Mouse (Mus musculus) hindbrain, embryonic 11.5 days (tissue): ENCODE measurements around the gene Cbln3. TPM values are rescaled to one million over a fixed set of nuclear protein-coding genes. Genes with fewer than 3 reads are reported as not detected.
A peak's percentile ranks its signal among the peaks of the same experiment; 100 is the strongest.

ENCODE experiments used
- ATAC-seq: fragments of 200-750 bp; cut with Nextera tagmentation; 2 replicates; pipeline ENCODE4 v1.8.0; 2017; ENCODE audit warnings: mild to moderate bottlenecking, moderate TSS enrichment, moderate library complexity; ENCODE audit not compliant: low FRiP score
- DNase-seq: peaks from one replicate; pipeline ENCODE4 v3.0.0-alpha.2; 2015; ENCODE audit warnings: low spot score
- H3K27ac ChIP-seq: fragments of 300-500 bp; sonication (generic); 2 replicates; pipeline ENCODE4 v1.5.1; 2014; ENCODE audit warnings: mild to moderate bottlenecking, low read depth, low read length
- H3K27me3 ChIP-seq: fragments of 300-500 bp; sonication (generic); 2 replicates; pipeline ENCODE4 v1.6.1; 2014; ENCODE audit warnings: mild to moderate bottlenecking, low read length, moderate library complexity, mixed read lengths; ENCODE audit not compliant: control insufficient read depth, insufficient read depth
- H3K36me3 ChIP-seq: fragments of 300-500 bp; sonication (generic); 2 replicates; pipeline ENCODE4 v1.6.1; 2014; ENCODE audit warnings: mild to moderate bottlenecking, low read length, moderate library complexity, mixed read lengths; ENCODE audit not compliant: control insufficient read depth, insufficient read depth
- H3K4me1 ChIP-seq: fragments of 300-500 bp; sonication (generic); replicated peaks from 2 replicates; pipeline ENCODE4 v1.6.1; 2014; ENCODE audit warnings: low read length, mixed read lengths; ENCODE audit not compliant: control insufficient read depth, insufficient read depth
- H3K4me2 ChIP-seq: fragments of 300-500 bp; sonication (generic); replicated peaks from 2 replicates; pipeline ENCODE4 v1.6.1; 2014; ENCODE audit warnings: mild to moderate bottlenecking, low read depth, low read length
- H3K4me3 ChIP-seq: fragments of 300-500 bp; sonication (generic); 2 replicates; pipeline ENCODE4 v1.5.1; 2014; ENCODE audit warnings: low read depth, low read length
- H3K9ac ChIP-seq: fragments of 300-500 bp; sonication (generic); 2 replicates; pipeline ENCODE4 v1.6.1; 2014; ENCODE audit warnings: low read depth, low read length
- H3K9me3 ChIP-seq: fragments of 300-500 bp; sonication (generic); 2 replicates; pipeline ENCODE4 v1.6.1; 2016; ENCODE audit warnings: low read length; ENCODE audit not compliant: control insufficient read depth
- WGBS: fragments of 180-500 bp; shearing (Covaris S2); extraction: QIAGEN DNeasy Blood & Tissue Kit; methylation state at CpG from one replicate; pipeline ENCODE4 v1.1.7; 2014; 5-methylcytosine and 5-hydroxymethylcytosine counted together
- polyA plus RNA-seq: library from polyadenylated mRNA; unstranded; fragments of >200 nt; fragmentation: Nextera tagmentation; extraction: Ambion mirVana; gene quantifications from 2 replicates; pipeline ENCODE4 v1.2.1, GENCODE M21; 2014

Cbln3 gene
- polyA plus RNA-seq, 1 experiment from 2014 or later: 0.31 TPM

DNA sequence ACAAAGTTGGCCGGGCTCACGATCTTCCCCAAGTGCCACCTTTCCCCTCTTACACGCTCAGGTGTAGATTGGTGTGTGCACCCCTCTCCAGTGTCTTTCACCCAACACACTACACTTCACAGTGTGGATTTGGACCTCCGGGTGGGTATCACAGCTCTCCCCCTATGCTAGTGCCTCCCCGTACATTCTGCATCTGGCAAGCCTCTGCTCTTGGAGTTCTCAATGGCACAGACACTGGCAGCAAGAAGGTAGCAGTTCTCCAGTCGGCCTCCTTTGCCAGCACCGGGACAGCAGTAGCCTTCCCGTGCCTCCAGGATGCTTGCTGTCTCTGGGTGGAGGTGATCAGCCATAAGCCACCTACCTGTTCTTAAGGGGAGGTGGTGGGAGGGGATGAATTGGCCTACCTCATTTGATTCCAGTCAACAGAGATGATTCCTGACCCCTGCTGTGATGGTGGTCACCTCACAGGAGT lies 10.9 kb downstream of the Cbln3 start:
- ATAC-seq (peak; percentile 28; the same call in 1 of the 2 replicates), DNase-seq (no peak)
- Histone ChIP-seq H3K36me3 (peaks cover 12% of the 10 kb centered on the region), H3K4me1 (no peaks in the 10 kb centered on the region; the same call in 1 of the 2 replicates), H3K4me2 (no peak overlapping the region), H3K27ac (no peak overlapping the region), H3K9me3 (no peaks in the 10 kb centered on the region), H3K4me3 (no peak overlapping the region), H3K27me3 (no peaks in the 10 kb centered on the region), H3K9ac (peak overlapping the region; percentile 36; the same call in 1 of the 2 replicates)
- WGBS: 85% methylated on average over 8 of the region's 8 CpGs

DNA sequence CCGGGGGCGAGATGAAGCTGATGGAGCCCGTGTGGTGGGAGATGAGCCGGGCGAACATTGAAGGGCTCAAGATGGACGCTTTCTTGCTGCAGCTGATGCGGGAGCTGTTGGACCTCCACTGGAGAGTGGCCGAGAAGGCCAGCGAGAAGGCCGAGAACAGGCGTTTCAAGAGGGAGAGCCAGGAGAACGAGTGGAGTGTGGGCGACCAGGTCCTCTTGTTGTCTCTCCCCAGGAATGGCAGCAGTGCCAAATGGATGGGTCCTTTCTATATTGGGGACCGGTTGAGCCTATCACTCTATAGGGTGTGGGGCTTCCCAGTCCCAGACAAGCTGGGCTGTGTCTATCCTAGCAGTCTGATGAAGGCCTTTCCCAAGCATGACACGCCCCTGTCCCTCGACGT lies 11.6 kb downstream of the Cbln3 start:
- no peak overlapping the region for H3K27ac ChIP-seq
- no peak for ATAC-seq
- peaks cover 13% of the 10 kb centered on the region for H3K36me3 ChIP-seq
- H3K4me1 ChIP-seq: no peaks in the 10 kb centered on the region; the same call in 1 of the 2 replicates
- 92% methylated on average over 16 of the region's 17 CpGs for WGBS
- no peak overlapping the region for H3K9ac ChIP-seq
- H3K27me3 ChIP-seq: no peaks in the 10 kb centered on the region
- DNase-seq: no peak
- no peaks in the 10 kb centered on the region for H3K9me3 ChIP-seq
- H3K4me2 ChIP-seq: no peak overlapping the region
- no peak overlapping the region for H3K4me3 ChIP-seq

DNA sequence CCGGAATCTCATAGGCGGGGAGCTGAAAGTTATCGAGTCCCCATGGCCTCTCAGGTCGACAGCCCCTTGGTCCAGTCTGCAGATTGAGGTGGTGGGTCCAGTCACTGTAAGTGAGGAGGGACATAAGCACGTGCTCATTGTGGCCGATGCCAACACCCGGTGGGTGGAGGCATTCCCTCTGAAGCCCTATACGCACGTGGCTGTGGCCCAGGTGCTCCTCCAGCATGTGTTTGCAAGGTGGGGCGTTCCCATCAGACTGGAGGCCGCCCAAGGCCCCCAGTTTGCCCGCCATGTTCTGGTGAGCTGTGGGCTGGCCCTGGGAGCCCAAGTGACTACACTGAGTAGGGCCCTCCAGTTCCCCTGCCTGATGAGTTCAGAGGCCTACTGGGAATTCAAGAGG lies 12.2 kb downstream of the Cbln3 start:
- Histone ChIP-seq H3K4me1 (no peaks in the 10 kb centered on the region; the same call in 1 of the 2 replicates), H3K4me2 (no peak overlapping the region), H3K9me3 (no peaks in the 10 kb centered on the region), H3K9ac (no peak overlapping the region), H3K4me3 (no peak overlapping the region), H3K36me3 (peaks cover 13% of the 10 kb centered on the region), H3K27ac (no peak overlapping the region), H3K27me3 (no peaks in the 10 kb centered on the region)
- 87% methylated on average over 12 of the region's 12 CpGs for WGBS
- DNase-seq: no peak
- no peak for ATAC-seq

DNA sequence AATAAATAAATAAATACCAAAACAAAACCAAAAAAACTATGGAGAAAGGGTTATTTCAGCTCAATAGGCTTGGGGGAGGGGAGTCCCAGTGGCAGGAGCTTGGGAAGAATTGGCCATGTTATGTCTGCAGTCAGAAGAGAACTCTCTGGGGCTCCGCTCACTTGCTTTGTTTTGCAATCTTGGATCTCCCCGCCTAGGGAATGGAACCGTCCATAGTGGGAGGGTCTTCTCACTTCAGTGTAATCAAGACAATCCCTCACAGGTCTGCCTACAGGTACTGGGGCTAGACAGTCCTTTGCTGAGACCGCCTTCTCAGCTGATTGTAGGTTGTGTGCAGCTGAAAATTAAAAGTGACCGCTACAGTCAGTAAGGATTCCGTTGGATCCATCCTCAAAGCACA lies 14.7 kb downstream of the Cbln3 start:
- ATAC-seq: no peak
- no peaks in the 10 kb centered on the region for H3K9me3 ChIP-seq
- H3K36me3 ChIP-seq: peaks cover 16% of the 10 kb centered on the region
- H3K9ac ChIP-seq: no peak overlapping the region
- H3K4me3 ChIP-seq: no peak overlapping the region
- no peak overlapping the region for H3K4me2 ChIP-seq
- DNase-seq: no peak
- H3K27ac ChIP-seq: no peak overlapping the region
- H3K27me3 ChIP-seq: no peaks in the 10 kb centered on the region
- H3K4me1 ChIP-seq: no peaks in the 10 kb centered on the region; the same call in 1 of the 2 replicates
- WGBS: 94% methylated on average over 6 of the region's 6 CpGs

DNA sequence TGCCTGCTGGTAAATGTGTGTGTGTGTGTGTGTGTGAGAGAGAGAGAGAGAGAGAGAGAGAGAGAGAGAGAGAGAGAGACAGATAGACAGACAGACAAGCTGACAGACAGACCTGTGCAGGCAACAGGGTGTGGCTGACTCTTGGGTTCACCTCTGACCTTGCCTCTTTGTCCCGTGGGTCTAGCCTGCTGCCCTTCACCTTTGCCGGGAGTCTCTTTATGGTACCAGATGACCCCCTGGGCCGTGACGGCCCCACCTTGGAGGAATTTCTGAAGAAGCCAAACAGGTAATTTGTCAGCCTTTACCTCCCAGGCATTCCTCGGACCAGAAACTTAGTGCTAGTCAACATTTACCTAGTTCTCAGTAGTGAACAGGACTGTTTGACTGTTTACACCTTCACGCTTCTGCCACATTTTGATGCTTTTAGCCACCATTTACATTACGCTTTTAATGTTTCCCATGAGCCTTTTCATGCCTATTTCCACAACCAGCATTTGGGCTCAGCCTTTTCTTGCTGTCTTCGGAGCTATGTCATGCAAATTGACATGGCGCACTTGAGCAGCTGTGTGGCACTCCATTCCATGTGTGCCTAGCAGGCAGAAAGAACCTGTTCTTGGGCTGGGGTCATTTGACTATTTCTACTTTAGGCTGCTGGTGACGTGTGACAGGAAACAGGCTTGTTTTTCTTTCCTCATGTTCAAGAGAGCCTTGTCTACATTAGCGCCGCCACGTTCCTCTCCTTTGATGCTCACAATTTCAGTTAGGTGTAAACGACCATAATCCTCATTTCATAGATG lies 15.8 kb downstream of the Cbln3 start:
- Histone ChIP-seq H3K9me3 (no peaks in the 10 kb centered on the region), H3K4me3 (no peak overlapping the region), H3K9ac (no peak overlapping the region), H3K4me2 (no peak overlapping the region), H3K27ac (no peak overlapping the region), H3K36me3 (peaks cover 18% of the 10 kb centered on the region), H3K4me1 (no peaks in the 10 kb centered on the region; the same call in 1 of the 2 replicates), H3K27me3 (no peaks in the 10 kb centered on the region)
- DNase-seq: no peak
- WGBS: 85% methylated on average over 14 of the region's 14 CpGs
- no peak for ATAC-seq

DNA sequence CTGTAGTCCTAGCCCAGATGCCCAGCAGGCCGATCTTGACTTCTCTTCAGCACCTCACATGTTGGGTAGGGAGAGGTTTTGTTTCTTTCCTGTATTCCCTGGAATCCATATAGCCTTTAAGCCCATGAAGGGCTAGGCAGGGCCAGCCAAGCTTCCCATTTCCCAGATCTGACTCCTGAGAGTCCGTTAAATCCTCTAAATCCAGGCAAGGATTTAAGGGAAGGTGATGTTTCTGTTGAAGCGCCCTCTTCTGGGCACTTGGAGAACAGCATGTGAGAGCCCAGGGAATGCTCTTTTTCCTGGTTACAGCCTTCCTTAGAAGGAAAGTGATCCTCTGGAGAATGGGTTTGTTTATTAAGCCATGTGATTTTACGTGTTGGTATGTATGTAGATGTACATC lies 17.2 kb downstream of the Cbln3 start:
- H3K4me1 ChIP-seq: no peaks in the 10 kb centered on the region
- H3K9me3 ChIP-seq: no peaks in the 10 kb centered on the region
- no peak overlapping the region for H3K4me2 ChIP-seq
- DNase-seq: peak; percentile 85
- ATAC-seq: no peak
- 36% methylated on average over 4 of the region's 4 CpGs for WGBS
- no peak overlapping the region for H3K27ac ChIP-seq
- H3K27me3 ChIP-seq: no peaks in the 10 kb centered on the region
- H3K4me3 ChIP-seq: no peak overlapping the region
- H3K36me3 ChIP-seq: peaks cover 16% of the 10 kb centered on the region
- no peak overlapping the region for H3K9ac ChIP-seq

DNA sequence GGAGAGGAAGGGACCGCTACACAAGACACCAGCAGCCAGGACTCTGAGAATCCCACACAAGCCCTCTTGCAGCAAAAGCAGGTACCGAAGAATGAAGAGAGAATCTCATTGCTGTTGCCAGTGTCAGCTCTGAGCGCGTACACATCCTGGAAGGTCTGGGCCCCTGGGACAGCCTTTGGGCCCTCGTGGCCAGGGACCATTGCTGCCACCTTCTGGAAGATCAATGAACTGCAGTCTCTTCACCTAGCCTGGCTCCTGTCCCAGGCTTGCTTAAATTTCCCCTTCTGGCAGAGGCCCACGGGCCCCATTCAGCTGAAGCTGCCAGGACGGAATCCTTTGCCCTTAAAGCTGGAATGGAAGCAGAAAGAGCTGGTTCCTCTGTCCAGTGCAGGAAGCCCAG lies 20.4 kb downstream of the Cbln3 start:
- 0 out of 2 replicates have a peak, but pooled peaks have one; percentile 63 for ATAC-seq
- 0 out of 2 replicates have a peak, but pooled peaks cover 8% of the 10 kb centered on the region for H3K36me3 ChIP-seq
- WGBS: 34% methylated on average over 7 of the region's 7 CpGs

DNA sequence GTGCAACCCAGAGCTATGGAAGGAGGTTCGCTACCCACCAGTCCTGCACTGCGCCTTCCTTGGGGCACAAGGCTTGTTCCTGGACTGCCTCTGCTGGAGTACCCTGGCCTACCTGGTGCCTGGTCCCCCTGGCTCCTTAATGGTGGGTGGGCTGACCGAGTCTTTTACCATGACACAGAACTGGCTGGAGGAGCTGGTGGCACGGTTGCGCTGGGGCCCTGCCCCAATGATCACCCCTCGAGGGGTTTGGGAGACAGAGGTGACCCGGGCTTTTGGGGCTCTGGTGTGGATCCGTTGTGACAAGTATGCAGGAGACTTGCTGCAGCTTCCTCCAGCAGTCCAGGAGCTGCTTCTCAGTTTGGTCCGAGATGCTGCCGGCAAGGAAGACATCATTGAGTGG lies 21.2 kb downstream of the Cbln3 start:
- H3K27ac ChIP-seq: no peak overlapping the region
- ATAC-seq (no peak), DNase-seq (no peak)
- no peaks in the 10 kb centered on the region for H3K27me3 ChIP-seq
- H3K9ac ChIP-seq: no peak overlapping the region
- no peaks in the 10 kb centered on the region for H3K9me3 ChIP-seq
- H3K36me3 ChIP-seq: 0 out of 2 replicates have a peak, but pooled peaks cover 5% of the 10 kb centered on the region
- 87% methylated on average over 10 of the region's 10 CpGs for WGBS
- H3K4me1 ChIP-seq: no peaks in the 10 kb centered on the region
- H3K4me3 ChIP-seq: no peak overlapping the region
- H3K4me2 ChIP-seq: no peak overlapping the region

More for the DNA sequence above, 20.4 kb downstream of the Cbln3 start:
- no peak overlapping the region for H3K27ac ChIP-seq
- no peaks in the 10 kb centered on the region for H3K9me3 ChIP-seq
- H3K4me1 ChIP-seq: no peaks in the 10 kb centered on the region
- no peaks in the 10 kb centered on the region for H3K27me3 ChIP-seq
- no peak overlapping the region for H3K9ac ChIP-seq
- H3K4me3 ChIP-seq: no peak overlapping the region
- DNase-seq: peak; percentile 85
- H3K4me2 ChIP-seq: no peak overlapping the region

DNA sequence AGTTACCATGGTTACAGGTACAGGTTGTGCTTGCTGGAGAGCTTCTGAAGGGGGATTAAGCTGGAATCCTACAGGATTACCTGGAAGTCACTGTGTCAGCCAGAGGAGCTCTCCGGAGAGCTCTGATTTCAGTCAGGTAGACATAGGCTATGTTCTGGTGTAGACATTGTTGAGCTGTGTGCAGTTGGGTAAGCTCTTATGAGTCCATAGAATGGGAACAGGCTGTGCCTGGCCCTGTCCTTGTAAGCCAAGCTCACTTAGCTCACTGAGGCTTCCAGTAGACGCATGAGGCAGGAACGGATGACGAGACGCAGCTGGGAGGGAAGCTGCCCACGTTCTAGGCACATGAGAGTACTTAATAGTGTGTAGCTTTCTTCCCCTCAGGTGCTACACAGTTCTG lies 22.0 kb downstream of the Cbln3 start:
- no peak for DNase-seq
- Histone ChIP-seq H3K9ac (no peak overlapping the region), H3K4me2 (no peak overlapping the region), H3K27me3 (no peaks in the 10 kb centered on the region), H3K36me3 (0 out of 2 replicates have a peak, but pooled peaks cover 5% of the 10 kb centered on the region), H3K9me3 (no peaks in the 10 kb centered on the region), H3K4me1 (no peaks in the 10 kb centered on the region), H3K27ac (no peak overlapping the region), H3K4me3 (no peak overlapping the region)
- no peak for ATAC-seq
- WGBS: 82% methylated on average over 6 of the region's 6 CpGs
